Mouse (Mus musculus) neural tube, embryonic 13.5 days (tissue): ENCODE measurements around the gene Bcor. TPM values are rescaled to one million over a fixed set of nuclear protein-coding genes. Genes with fewer than 3 reads are reported as not detected.

Experiments used
- ATAC-seq: fragments of 200-750 bp; cut with Nextera tagmentation; 2 replicates; pipeline ENCODE4 v1.8.0; 2017; ENCODE audit warnings: low read depth, mild to moderate bottlenecking, moderate TSS enrichment, moderate library complexity
- H3K27ac ChIP-seq: fragments of 300-500 bp; sonication (generic); replicated peaks from 2 replicates; pipeline ENCODE4 v1.5.1; 2015; ENCODE audit warnings: moderate library complexity, mild to moderate bottlenecking, inconsistent platforms
- H3K27me3 ChIP-seq: fragments of 300-500 bp; sonication (generic); 2 replicates; pipeline ENCODE4 v1.6.1; 2015; ENCODE audit warnings: mild to moderate bottlenecking, inconsistent platforms
- H3K36me3 ChIP-seq: fragments of 300-500 bp; sonication (generic); 2 replicates; pipeline ENCODE4 v1.6.1; 2015; ENCODE audit warnings: mild to moderate bottlenecking, inconsistent platforms
- H3K4me1 ChIP-seq: fragments of 300-500 bp; sonication (generic); replicated peaks from 2 replicates; pipeline ENCODE4 v1.6.1; 2015; ENCODE audit warnings: inconsistent platforms
- H3K4me2 ChIP-seq: fragments of 300-500 bp; sonication (generic); 2 replicates; pipeline ENCODE4 v1.6.1; 2015; ENCODE audit warnings: inconsistent platforms, mild to moderate bottlenecking, moderate library complexity
- H3K4me3 ChIP-seq: fragments of 300-500 bp; sonication (generic); 2 replicates; pipeline ENCODE4 v1.5.1; 2015; ENCODE audit warnings: mild to moderate bottlenecking, inconsistent platforms
- H3K9ac ChIP-seq: fragments of 300-500 bp; sonication (generic); 2 replicates; pipeline ENCODE4 v1.6.1; 2015; ENCODE audit warnings: moderate library complexity, mild to moderate bottlenecking, inconsistent platforms
- H3K9me3 ChIP-seq: fragments of 300-500 bp; sonication (generic); 2 replicates; pipeline ENCODE4 v1.6.1; 2016; ENCODE audit warnings: inconsistent platforms
- WGBS: fragments of 180-500 bp; shearing (Covaris S2); methylation state at CpG from one replicate; pipeline ENCODE4 v1.1.7; 2015; 5-methylcytosine and 5-hydroxymethylcytosine counted together
- polyA plus RNA-seq: library from polyadenylated mRNA; unstranded; fragments of >200 nt; fragmentation: Nextera tagmentation; extraction: Ambion mirVana; gene quantifications from 2 replicates; pipeline ENCODE4 v1.2.1, GENCODE M21; 2015

Gene Bcor
- polyA plus RNA-seq, 1 experiment from 2014 or later, result 18.4 TPM

DNA sequence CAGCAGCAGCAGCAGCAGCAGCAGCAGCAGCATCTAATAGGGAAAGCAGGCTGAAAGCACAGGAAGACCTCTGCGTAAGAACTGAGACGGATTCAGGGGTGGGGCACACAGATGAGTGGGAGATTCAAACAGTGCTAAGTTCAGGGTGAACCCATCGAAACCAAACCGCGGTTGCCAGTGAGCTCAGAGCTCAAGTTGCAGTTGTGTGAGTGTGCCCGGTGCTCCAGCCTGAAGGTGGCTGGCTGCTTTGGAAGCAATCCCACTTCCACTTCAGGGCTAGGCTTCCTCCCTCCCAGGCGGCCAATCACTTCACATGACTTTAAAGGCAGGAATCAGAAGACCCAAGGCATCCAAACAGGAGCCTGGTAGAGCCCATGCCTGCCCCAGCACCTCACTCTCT lies 44.0 kb downstream of the Bcor start:
- 0 out of 2 replicates have a peak overlapping the region, but pooled peaks have one; percentile 13 for H3K27ac ChIP-seq

GRCm38 (mm10) chrX:12112166-12112565 lies 48.0 kb downstream of the Bcor start:
- Histone ChIP-seq H3K36me3 (no peaks in the 10 kb centered on the region), H3K9ac (no peak overlapping the region), H3K27ac (no peak overlapping the region), H3K4me3 (no peak overlapping the region), H3K4me1 (peaks cover 12% of the 10 kb centered on the region), H3K9me3 (no peaks in the 10 kb centered on the region), H3K4me2 (no peak overlapping the region), H3K27me3 (no peaks in the 10 kb centered on the region; the same call in 1 of the 2 replicates)
- no peak for ATAC-seq
- WGBS, result 80% methylated on average over 4 of the region's 4 CpGs

More for the DNA sequence above, 44.0 kb downstream of the Bcor start:
- no peak for ATAC-seq
- H3K4me3 ChIP-seq, result no peak overlapping the region
- no peaks in the 10 kb centered on the region for H3K36me3 ChIP-seq
- no peaks in the 10 kb centered on the region for H3K9me3 ChIP-seq
- WGBS, result 37% methylated on average over 7 of the region's 7 CpGs
- no peak overlapping the region for H3K4me2 ChIP-seq
- no peaks in the 10 kb centered on the region; the same call in none of the 2 replicates for H3K27me3 ChIP-seq
- peaks cover 12% of the 10 kb centered on the region for H3K4me1 ChIP-seq
- H3K9ac ChIP-seq, result no peak overlapping the region

DNA sequence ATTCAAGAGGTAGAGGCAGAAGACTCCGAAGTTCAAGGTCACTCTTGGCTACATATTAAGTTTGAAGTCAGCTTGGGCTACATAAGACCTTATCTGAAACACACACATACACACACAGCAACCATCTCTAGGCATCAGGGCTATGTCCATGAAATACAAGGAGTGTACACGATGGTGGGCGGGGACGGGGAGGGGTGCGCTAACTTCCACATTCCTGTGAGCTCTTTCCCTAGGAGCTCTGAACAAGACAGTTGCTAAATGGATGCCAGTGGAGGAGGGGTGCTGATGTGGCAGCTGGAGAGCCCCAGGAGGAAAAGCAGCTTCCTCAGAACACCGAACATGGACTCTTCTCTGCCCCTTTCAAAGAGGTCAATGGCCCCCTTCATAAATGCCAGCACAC lies 49.6 kb downstream of the Bcor start:
- Histone ChIP-seq H3K4me2 (no peak overlapping the region), H3K9ac (no peak overlapping the region), H3K4me1 (no peaks in the 10 kb centered on the region), H3K27ac (no peak overlapping the region), H3K9me3 (no peaks in the 10 kb centered on the region), H3K36me3 (no peaks in the 10 kb centered on the region), H3K4me3 (no peak overlapping the region), H3K27me3 (no peaks in the 10 kb centered on the region; the same call in none of the 2 replicates)
- ATAC-seq, result no peak
- WGBS, result 81% methylated on average over 6 of the region's 6 CpGs

GRCm38 (mm10) chrX:12105358-12105757 lies 54.8 kb downstream of the Bcor start:
- Histone ChIP-seq H3K9me3 (no peaks in the 10 kb centered on the region), H3K36me3 (no peaks in the 10 kb centered on the region), H3K4me1 (no peaks in the 10 kb centered on the region), H3K9ac (no peak overlapping the region), H3K4me3 (no peak overlapping the region), H3K4me2 (no peak overlapping the region), H3K27me3 (no peaks in the 10 kb centered on the region; the same call in 1 of the 2 replicates), H3K27ac (no peak overlapping the region)
- ATAC-seq, result no peak
- 87% methylated on average over 7 of the region's 7 CpGs for WGBS

GRCm38 (mm10) chrX:12096783-12097526 lies 63.2 kb downstream of the Bcor start:
- no peaks in the 10 kb centered on the region for H3K9me3 ChIP-seq
- 79% methylated on average over 12 of the region's 12 CpGs for WGBS
- H3K27ac ChIP-seq, result no peak overlapping the region
- H3K27me3 ChIP-seq, result peaks cover 33% of the 10 kb centered on the region
- no peak overlapping the region for H3K9ac ChIP-seq
- H3K4me1 ChIP-seq, result no peaks in the 10 kb centered on the region; the same call in 1 of the 2 replicates
- no peak overlapping the region for H3K4me2 ChIP-seq
- no peak overlapping the region for H3K4me3 ChIP-seq
- H3K36me3 ChIP-seq, result no peaks in the 10 kb centered on the region
- ATAC-seq, result no peak

DNA sequence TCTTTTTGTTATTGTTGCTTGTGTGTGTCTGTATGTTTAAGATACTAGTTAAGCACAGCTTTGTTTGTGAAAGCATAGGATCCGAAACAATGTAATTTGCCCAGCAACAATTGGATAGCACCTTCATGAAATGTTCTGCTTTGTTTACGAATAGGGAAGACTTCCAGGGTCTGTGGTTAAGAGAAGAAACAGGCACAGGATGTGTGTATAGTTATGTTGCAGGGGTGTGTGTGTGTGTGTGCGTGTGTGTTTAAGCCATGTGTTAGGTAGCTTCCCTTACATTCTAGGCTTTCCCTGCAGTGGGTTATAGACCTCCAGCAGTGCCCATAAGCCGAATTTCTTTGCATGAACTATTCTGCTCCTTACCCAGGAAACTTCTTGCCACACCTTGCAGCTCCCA lies 66.8 kb downstream of the Bcor start:
- no peak overlapping the region for H3K4me3 ChIP-seq
- H3K27ac ChIP-seq, result no peak overlapping the region
- H3K4me1 ChIP-seq, result peaks cover 24% of the 10 kb centered on the region
- H3K9me3 ChIP-seq, result no peaks in the 10 kb centered on the region
- no peak overlapping the region for H3K4me2 ChIP-seq
- ATAC-seq, result no peak
- H3K9ac ChIP-seq, result no peak overlapping the region
- WGBS, result 81% methylated on average over 4 of the region's 4 CpGs
- no peaks in the 10 kb centered on the region for H3K36me3 ChIP-seq
- peaks cover 62% of the 10 kb centered on the region for H3K27me3 ChIP-seq

DNA sequence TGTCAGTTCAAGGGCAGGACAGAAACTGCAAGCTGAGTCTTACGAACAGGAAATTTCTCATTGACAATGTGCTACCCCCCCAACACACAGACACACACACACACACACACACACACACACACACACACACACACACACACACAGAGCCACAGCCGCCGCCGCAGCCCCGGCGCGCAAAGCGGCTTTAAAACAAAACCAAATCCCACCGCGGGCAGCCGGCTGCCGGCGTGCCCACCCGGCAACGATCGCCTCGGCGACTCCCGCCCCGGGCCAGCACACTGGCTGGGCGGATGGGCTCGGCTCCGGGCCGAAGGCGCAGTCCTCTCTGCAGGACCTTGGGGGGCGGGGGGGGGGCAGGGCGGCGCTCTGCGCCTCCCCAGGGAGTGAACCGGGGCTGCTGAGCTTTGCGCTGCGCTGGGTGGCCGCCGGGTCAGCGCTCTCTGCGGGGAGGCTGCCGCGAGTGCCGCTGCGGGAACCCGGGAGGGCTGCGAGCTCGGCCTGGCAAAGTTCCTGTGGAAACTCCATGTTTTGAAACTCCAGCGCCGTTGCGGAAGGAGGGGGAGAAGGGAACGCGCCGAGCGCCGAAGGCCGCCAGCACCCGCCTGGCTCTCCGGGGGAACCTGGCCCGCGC lies 68.6 kb downstream of the Bcor start:
- Histone ChIP-seq H3K4me1 (peaks cover 29% of the 10 kb centered on the region), H3K4me2 (peak overlapping the region; percentile 80), H3K27ac (peak overlapping the region; percentile 97), H3K36me3 (no peaks in the 10 kb centered on the region), H3K4me3 (peak overlapping the region; percentile 47), H3K9me3 (no peaks in the 10 kb centered on the region), H3K27me3 (peaks cover 78% of the 10 kb centered on the region), H3K9ac (peak overlapping the region; percentile 77)
- no peak for ATAC-seq
- WGBS, result under 1% methylated on average over 45 of the region's 56 CpGs

DNA sequence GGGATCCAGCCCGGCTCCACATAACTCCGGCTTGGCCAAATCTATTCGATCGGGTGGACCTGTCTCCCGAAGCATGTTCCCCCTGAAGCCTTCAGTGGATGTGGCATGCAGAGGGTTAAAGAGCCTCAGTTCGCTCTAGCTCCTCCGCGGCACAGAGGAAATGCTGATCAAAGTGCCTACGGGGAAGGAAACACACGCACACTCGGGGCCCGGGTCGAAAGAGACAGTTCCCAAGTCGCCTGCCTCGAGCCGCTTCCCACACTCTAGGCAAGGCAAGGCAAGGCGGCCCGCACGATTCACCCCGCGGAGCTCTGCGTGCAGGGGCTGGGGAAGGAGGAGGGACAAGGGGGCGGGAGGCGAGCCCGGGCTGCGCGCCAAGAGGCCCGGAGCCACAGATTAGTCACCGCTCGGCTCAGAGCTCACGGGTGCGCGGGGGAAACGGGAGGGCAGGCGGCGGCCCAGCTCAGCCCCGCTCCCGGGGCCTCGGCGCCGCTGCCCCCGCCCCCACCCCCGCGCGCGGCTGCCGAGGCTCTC lies 69.2 kb downstream of the Bcor start:
- Histone ChIP-seq H3K4me3 (peak overlapping the region; percentile 47), H3K4me2 (peak overlapping the region; percentile 80), H3K4me1 (peaks cover 33% of the 10 kb centered on the region), H3K9me3 (no peaks in the 10 kb centered on the region), H3K9ac (peak overlapping the region; percentile 77), H3K27ac (peak overlapping the region; percentile 97), H3K27me3 (peaks cover 84% of the 10 kb centered on the region), H3K36me3 (no peaks in the 10 kb centered on the region)
- WGBS, result 3% methylated on average over 33 of the region's 47 CpGs
- peak; percentile 42 for ATAC-seq

DNA sequence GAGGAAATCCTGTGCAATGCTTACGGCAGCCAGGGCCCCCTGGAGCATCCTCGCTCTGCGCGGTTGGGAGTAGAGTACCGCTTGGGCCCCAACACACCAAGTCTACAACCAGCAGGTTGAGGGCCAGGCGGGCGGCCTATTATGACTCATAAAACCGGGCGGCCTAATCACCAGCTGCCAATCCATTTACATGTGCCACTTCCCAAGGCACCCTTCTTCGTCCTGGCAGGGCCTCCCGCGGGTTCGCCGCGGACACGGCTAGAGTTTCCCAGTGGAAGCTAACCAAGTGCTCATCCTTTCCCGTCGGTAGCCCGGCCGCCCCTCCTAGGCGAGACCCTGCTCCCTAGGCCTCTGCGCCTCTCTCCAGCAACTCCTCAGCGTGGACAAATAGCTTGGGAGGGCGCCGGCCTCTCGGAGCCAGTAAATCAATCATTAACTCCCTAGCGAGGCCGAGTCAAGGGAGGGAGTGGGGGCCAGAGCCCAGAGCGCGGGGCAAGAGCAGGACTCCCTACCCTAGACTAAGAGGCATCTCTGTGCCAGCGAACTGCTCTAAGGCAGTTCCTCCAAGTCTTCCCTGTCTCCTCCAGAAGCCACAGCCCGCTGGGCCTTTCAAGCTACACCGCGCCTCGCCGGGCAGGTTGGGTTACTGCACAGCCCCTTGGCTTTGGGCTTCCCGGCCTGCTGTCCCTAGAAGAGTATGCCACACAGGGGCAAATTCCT lies 69.8 kb downstream of the Bcor start:
- Histone ChIP-seq H3K9ac (peak overlapping the region; percentile 77), H3K9me3 (no peaks in the 10 kb centered on the region), H3K36me3 (no peaks in the 10 kb centered on the region), H3K27ac (peak overlapping the region; percentile 97), H3K27me3 (peaks cover 90% of the 10 kb centered on the region), H3K4me1 (peaks cover 40% of the 10 kb centered on the region), H3K4me3 (peak overlapping the region; percentile 47; the same call in 1 of the 2 replicates), H3K4me2 (peak overlapping the region; percentile 80)
- 2% methylated on average over 37 of the region's 37 CpGs for WGBS
- ATAC-seq, result peak; percentile 28

- peak overlapping the region; percentile 10; the same call in 1 of the 2 replicates for H3K4me3 ChIP-seq
- peak overlapping the region; percentile 97 for H3K27ac ChIP-seq
- H3K27me3 ChIP-seq, result peaks cover 92% of the 10 kb centered on the region
- no peaks in the 10 kb centered on the region for H3K36me3 ChIP-seq
- ATAC-seq, result peak; percentile 4; the same call in 1 of the 2 replicates
- peak overlapping the region; percentile 80 for H3K4me2 ChIP-seq
- no peaks in the 10 kb centered on the region for H3K9me3 ChIP-seq
- WGBS, result 3% methylated on average over 52 of the region's 52 CpGs
- H3K9ac ChIP-seq, result peak overlapping the region; percentile 77
- peaks cover 48% of the 10 kb centered on the region for H3K4me1 ChIP-seq
These were observed 70.6 kb downstream of the Bcor start for GRCm38 (mm10) chrX:12089353-12090081.

DNA sequence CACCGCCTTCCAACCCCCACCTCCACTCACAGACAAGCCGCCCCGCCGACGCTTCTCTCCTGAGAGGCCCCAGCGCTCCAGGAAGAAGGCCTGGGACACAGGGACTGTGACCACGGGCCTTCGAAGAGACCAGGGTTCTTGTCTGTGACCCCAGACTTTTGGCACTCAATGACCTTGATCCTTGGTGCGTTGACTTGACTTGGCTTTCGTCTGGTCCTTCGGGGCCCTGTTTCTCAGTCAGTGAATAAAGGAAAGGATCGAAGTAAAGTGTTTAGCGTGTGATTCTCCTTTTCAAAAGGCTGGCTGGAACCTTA lies 71.2 kb downstream of the Bcor start:
- Histone ChIP-seq H3K9ac (peak overlapping the region; percentile 77), H3K27me3 (peaks cover 94% of the 10 kb centered on the region), H3K4me1 (peaks cover 51% of the 10 kb centered on the region), H3K36me3 (no peaks in the 10 kb centered on the region), H3K4me2 (peak overlapping the region; percentile 80), H3K4me3 (peak overlapping the region; percentile 47), H3K9me3 (no peaks in the 10 kb centered on the region), H3K27ac (peak overlapping the region; percentile 97)
- WGBS, result 4% methylated on average over 13 of the region's 13 CpGs
- no peak; the same call in 1 of the 2 replicates for ATAC-seq
